Mouse (Mus musculus): ENCODE data around the gene Mms19.
"Not testable (repeated sequence)": the region's sequence is repeated elsewhere in the genome, so short reads cannot be mapped to it uniquely, and the experiment has no call there.

The Mms19 gene

GRCm38 (mm10) chr19:41933179-41934086 is 47.5 kb downstream of the Mms19 start, which contains the start of the genes Exosc1 and Zdhhc16:
Exosc1 (minus strand) TSS chr19:41933423.
Zdhhc16 (plus strand) TSS chr19:41933480.
- peak; percentile 98 for DNase-seq (ENCODE audit: low spot score)

- DNase-seq (ENCODE audit: low spot score) = no peak
Observed at GRCm38 (mm10) chr19:41932686-41933085, 48.3 kb downstream of the Mms19 start.

GRCm38 (mm10) chr19:41920412-41921067 is 60.4 kb downstream of the Mms19 start:
- DNase-seq (ENCODE audit: low spot score) = no peak

GRCm38 (mm10) chr19:41919471-41919870 is 61.5 kb downstream of the Mms19 start:
- DNase-seq (ENCODE audit: low spot score) = no peak

GRCm38 (mm10) chr19:41916853-41917252 is 64.1 kb downstream of the Mms19 start:
- no peak for DNase-seq (ENCODE audit: low spot score)

- no peak for DNase-seq (ENCODE audit: low spot score)
Observed at GRCm38 (mm10) chr19:41915294-41915693, 65.7 kb downstream of the Mms19 start.

- not testable (repeated sequence) for DNase-seq (ENCODE audit: low spot score)
Observed at GRCm38 (mm10) chr19:41914592-41914882, 66.4 kb downstream of the Mms19 start.

- DNase-seq (ENCODE audit: low spot score) = no peak
Observed at GRCm38 (mm10) chr19:41913774-41914591, 67.0 kb downstream of the Mms19 start.

GRCm38 (mm10) chr19:41912121-41913080 is 68.6 kb downstream of the Mms19 start:
- peak; percentile 65 for DNase-seq (ENCODE audit: low spot score)

GRCm38 (mm10) chr19:41911178-41912073 is 69.5 kb downstream of the Mms19 start, which contains the start of gene Pgam1:
Pgam1 (plus strand) TSS chr19:41911923.
- peak; percentile 98 for DNase-seq (ENCODE audit: low spot score)

- DNase-seq (ENCODE audit: low spot score) = no peak
Observed at GRCm38 (mm10) chr19:41910396-41910795, 70.6 kb downstream of the Mms19 start.

GRCm38 (mm10) chr19:41908736-41909135 is 72.2 kb downstream of the Mms19 start:
- DNase-seq (ENCODE audit: low spot score) = no peak

GRCm38 (mm10) chr19:41907079-41907760 is 73.7 kb downstream of the Mms19 start:
- DNase-seq (ENCODE audit: low spot score) = no peak

- no peak for DNase-seq (ENCODE audit: low spot score)
Observed at GRCm38 (mm10) chr19:41906311-41907078, 74.5 kb downstream of the Mms19 start.

- no peak for DNase-seq (ENCODE audit: low spot score)
Observed at GRCm38 (mm10) chr19:41905246-41905645, 75.7 kb downstream of the Mms19 start.

- DNase-seq (ENCODE audit: low spot score) = no peak
Observed at GRCm38 (mm10) chr19:41902848-41903593, 77.9 kb downstream of the Mms19 start.

- peak; percentile 60 for DNase-seq (ENCODE audit: low spot score)
Observed at GRCm38 (mm10) chr19:41901696-41902095, 79.3 kb downstream of the Mms19 start.

- no peak for DNase-seq (ENCODE audit: low spot score)
Observed at GRCm38 (mm10) chr19:41900495-41901090, 80.4 kb downstream of the Mms19 start.

Measured in testis, postnatal 10 days (tissue).